Mouse (Mus musculus): Measurements from ENCODE around the gene Rasl10a. TPM values are rescaled to one million over a fixed set of nuclear protein-coding genes. Genes with fewer than 3 reads are reported as not detected.

The Rasl10a gene
- polyA plus RNA-seq (2014; fragmentation: Illumina TruSeq; extraction: RNeasy Lipid Tissue Mini Kit (QIAGEN cat#74804); ENCODE audit: low replicate concordance): not detected

GRCm38 (mm10) chr11:5057856-5058641 lies at the start of gene Rasl10a:
Rasl10a (plus strand) TSS chr11:5058128.

GRCm38 (mm10) chr11:5065056-5065821 lies 7.3 kb downstream of the Rasl10a start, which contains the start of gene Gas2l1:
Gas2l1 (minus strand) TSS chr11:5065327.

DNA sequence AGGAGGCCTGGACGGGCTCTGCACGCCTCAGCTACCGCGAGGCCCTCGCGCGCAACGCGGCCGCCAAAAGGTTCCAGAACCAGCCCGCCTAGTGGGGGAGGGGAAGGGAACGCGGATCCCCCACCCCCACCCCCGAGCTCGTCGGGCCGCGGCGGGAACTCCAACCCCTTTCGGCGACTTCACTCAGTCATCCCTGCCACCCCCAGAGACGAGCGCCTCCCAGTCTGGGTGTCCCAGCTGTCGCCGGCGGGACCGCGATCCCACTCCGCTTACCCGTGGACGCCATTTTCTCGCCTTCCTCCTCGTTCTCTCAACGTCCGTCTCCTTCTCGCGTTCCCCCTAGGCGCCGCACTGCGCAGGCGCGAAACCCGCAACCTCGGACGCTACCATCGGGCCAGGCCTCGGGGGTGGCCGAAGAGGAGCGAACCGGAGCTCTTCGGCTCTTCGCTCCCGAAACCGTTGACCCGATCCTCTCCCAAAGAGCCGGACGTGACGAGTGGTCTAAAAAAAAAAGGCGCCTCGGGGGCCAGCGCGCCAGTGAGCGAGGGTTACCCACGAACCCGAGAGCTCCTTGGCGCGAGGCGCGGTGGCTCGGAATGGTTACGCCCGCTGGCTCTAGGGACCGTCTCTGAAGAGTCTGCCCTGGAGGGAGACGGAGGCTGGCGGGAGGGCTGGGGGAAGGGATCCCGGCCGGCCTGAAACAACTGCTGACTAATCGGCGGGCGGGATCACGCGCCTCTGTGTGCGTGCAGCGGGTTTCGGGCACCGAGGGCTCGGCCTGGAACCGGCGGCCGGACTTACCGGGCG lies 41.0 kb downstream of the Rasl10a start, which contains the start of the genes Rhbdd3 and Ewsr1:
Rhbdd3 (plus strand) TSS at position 191 of the 807 bp plus-strand sequence.
Ewsr1 (minus strand) TSS at position 531 of the 807 bp plus-strand sequence.

Other genes with a start within 250 kb of the Rasl10a start
- gene Nf2, start 208.6 kb upstream of the Rasl10a start, polyA plus RNA-seq (2014; fragmentation: Illumina TruSeq; extraction: RNeasy Lipid Tissue Mini Kit (QIAGEN cat#74804); ENCODE audit: low replicate concordance): 65.1 TPM
- gene Nipsnap1, start 184.2 kb upstream of the Rasl10a start, polyA plus RNA-seq (2014; fragmentation: Illumina TruSeq; extraction: RNeasy Lipid Tissue Mini Kit (QIAGEN cat#74804); ENCODE audit: low replicate concordance): 39.5 TPM
- gene Thoc5, start 162.8 kb upstream of the Rasl10a start, polyA plus RNA-seq (2014; fragmentation: Illumina TruSeq; extraction: RNeasy Lipid Tissue Mini Kit (QIAGEN cat#74804); ENCODE audit: low replicate concordance): 2.5 TPM
- not detected for gene Nefh, start 110.1 kb upstream of the Rasl10a start, polyA plus RNA-seq (2014; fragmentation: Illumina TruSeq; extraction: RNeasy Lipid Tissue Mini Kit (QIAGEN cat#74804); ENCODE audit: low replicate concordance)
- 57.9 TPM for gene Ap1b1, start 71.3 kb upstream of the Rasl10a start, polyA plus RNA-seq (2014; fragmentation: Illumina TruSeq; extraction: RNeasy Lipid Tissue Mini Kit (QIAGEN cat#74804); ENCODE audit: low replicate concordance)
- 1.3 TPM for gene Gas2l1, start 7.2 kb downstream of the Rasl10a start, polyA plus RNA-seq (2014; fragmentation: Illumina TruSeq; extraction: RNeasy Lipid Tissue Mini Kit (QIAGEN cat#74804); ENCODE audit: low replicate concordance)
- 0.26 TPM for gene Rhbdd3, start 40.8 kb downstream of the Rasl10a start, polyA plus RNA-seq (2014; fragmentation: Illumina TruSeq; extraction: RNeasy Lipid Tissue Mini Kit (QIAGEN cat#74804); ENCODE audit: low replicate concordance)
- gene Ewsr1, start 41.1 kb downstream of the Rasl10a start, polyA plus RNA-seq (2014; fragmentation: Illumina TruSeq; extraction: RNeasy Lipid Tissue Mini Kit (QIAGEN cat#74804); ENCODE audit: low replicate concordance): 223 TPM
- gene Emid1, start 94.1 kb downstream of the Rasl10a start, polyA plus RNA-seq (2014; fragmentation: Illumina TruSeq; extraction: RNeasy Lipid Tissue Mini Kit (QIAGEN cat#74804); ENCODE audit: low replicate concordance): not detected
- gene Kremen1, start 203.4 kb downstream of the Rasl10a start, polyA plus RNA-seq (2014; fragmentation: Illumina TruSeq; extraction: RNeasy Lipid Tissue Mini Kit (QIAGEN cat#74804); ENCODE audit: low replicate concordance): 1.3 TPM

Measured in small intestine, adult 10 weeks (tissue).